Mouse (Mus musculus) megakaryocyte, adult 5-6 weeks (primary cell): Measurements from ENCODE around the gene Fam208b. TPM values are rescaled to one million over a fixed set of nuclear protein-coding genes. Genes with fewer than 3 reads are reported as not detected.

Experiments used
- ATAC-seq: 2 replicates; pipeline ENCODE4 v1.8.0; 2016; ENCODE audit warnings: mild to moderate bottlenecking, inconsistent platforms; ENCODE audit not compliant: poor library complexity, severe bottlenecking
- total RNA-seq, 2 experiments: library from RNA; stranded (forward) in 1 of 2; stranded (reverse) in 1 of 2; fragments of 153-499, 151-499 nt in 1 of 2; fragments of 221-1000, 200-1000 nt in 1 of 2; gene quantifications; 2 replicates each; pipeline versions ENCODE4 v1.2.3 to v1.2.4; 2015 to 2017

The Fam208b gene
- 27.4 and 28.6 TPM in 2 replicates for total RNA-seq (2015)
- total RNA-seq (2017), result 16.7 and 20.6 TPM in 2 replicates

DNA sequence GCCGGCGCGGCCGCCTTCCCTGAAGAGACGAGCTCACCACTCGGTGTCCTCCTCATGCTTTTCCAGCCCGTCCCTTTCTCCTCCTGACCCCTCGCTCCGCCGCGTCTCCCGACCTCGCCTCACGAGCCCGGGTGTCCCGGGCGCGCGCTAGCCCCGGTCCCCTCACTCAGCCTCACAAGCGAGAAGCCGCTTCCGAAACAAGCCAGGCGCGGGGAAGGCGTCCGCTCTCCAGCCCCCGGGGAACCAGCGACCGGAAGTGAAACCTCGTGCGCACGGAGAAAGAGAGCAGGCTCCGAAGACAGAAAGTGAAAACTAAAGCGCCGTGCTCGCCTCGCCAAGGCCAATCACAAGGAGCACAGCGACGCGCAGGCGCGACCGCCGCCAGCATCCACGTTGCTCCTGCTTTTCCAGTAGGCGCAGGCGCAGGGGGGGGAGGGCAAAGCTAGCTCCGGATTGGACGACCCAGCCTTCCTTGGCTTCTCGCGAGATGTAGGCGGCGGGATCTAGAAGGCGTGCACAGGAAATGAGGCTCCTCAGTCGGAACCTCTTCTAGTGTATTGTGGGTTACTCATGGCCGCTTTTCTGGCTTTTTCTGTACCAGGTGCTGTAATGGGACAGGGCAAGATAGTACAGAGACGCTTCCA is at the start of gene Fam208b:
Gene Fam208b (minus strand): TSS at position 314 of the 644 bp plus-strand sequence.
- peak; percentile 94 for ATAC-seq

DNA sequence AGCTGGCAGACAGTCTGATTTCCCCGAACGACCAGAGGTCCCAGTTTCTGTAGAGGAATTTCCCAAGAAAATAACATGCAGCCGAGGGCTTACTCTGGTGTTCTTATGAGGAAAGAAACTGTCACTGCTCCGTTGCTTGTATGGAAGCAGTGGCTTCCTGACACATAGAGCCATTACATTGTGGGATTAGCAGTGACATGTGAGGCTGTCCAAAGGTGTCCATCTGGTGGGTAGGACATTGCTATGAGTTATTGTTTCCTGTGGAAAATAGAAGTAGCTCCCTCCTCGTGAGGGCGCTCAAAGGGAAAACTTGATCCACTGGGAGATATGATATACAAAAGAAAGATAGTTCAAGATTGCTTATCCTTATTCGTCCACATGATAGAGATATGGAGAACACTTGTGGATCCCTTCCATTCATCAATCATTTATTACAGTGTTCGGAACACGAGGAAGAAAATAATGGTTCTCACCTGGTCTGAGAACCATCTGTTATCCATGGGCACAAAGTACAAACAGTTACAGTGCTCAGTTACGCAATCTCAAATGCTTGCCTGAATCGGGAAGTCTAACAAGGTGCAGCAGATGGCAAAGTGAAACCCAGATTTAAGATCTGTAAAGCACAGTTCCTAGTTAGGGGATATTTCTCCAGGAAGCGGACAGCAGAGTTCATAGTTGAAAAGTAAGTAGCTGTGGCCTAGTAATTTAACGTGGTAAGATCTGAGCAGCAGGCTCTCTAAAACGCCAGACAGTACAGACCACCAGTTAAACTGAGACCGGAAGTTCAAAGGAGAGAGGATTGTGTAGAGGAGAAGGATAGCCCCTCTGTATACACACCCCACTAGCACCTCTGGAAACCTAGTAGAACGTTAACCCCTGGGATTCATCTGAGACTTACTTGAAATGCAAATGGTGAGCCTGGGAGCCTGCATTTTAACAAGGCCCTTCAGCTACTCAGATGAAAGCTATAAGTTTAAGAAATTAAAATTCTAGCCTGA is 48.6 kb upstream of the Fam208b start:
- no peak for ATAC-seq

DNA sequence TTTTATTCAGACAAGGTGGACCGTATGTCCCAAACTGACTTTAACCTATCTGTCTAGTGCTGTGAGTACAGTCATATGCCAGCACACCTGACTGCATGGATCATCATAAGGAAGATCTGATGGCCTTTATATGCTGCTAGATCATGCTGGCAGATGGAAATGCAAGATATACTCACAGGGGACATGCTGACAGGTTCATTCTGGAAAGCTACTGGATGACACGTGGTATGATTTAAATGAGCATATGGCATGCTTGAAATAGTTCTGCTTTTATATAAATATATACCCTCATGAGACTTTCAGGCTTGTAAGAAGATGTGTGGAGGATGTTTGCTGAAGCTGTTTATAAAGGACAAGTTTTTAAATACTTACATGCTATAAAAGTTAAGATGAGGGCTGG is 43.5 kb upstream of the Fam208b start:
- no peak for ATAC-seq

DNA sequence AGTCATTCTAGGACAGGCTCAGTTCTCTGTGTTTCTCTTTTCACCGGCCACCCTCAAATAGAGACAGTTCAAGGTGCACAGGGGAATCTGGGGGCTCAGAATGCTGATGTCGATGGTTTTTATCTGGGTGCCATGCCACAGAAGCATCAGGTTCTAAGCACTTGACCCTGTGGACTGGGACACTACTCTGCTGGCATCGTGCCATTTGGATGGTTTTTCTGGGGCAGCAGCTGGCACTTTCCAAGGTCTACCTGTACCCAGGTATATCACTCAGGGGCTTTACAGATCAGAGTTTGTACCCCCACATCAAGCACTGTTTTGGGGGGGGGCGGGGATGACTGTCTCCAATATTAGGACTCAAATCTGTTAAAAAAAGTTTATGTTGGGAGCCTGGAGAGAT is 39.7 kb upstream of the Fam208b start:
- ATAC-seq, result no peak

DNA sequence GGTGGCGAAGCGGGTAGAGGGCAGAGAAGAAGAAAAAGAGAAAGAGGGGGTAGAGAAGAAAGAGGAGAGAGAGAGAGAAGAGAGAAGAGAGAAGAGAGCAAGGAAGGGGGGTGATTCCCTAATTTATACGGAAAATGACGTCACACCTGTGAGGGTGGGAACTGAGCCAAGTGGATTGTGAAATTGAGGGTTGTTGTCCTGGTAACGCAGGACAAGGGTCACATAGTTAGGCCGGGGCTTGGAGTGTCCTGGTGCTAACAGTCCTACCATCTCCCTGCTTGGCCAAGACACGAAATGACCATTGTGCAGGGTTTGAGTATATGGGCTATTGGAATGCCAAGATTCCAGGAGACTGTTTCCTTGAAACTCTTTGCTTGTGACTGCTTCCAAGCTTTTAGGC is 35.7 kb upstream of the Fam208b start:
- no peak for ATAC-seq

DNA sequence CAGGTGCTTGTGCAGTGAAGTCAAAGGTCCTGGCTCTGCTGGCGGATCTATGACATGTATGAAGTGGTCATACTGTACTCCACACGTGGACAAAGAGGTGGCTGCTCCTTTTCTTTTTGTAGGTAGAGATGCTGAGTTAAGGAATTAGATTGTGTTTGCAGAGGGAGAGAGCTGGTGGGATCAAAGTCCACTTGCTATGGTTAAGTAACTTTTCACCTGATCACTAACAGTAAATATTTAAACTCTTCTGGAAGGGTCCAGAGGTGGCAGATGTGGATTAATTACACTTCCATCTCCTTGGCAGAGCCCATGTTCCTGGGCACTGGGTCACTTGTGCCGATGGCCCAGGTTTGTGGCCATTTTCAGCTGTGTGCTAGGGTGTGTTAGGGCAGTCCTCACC is 35.0 kb upstream of the Fam208b start:
- ATAC-seq, result no peak

DNA sequence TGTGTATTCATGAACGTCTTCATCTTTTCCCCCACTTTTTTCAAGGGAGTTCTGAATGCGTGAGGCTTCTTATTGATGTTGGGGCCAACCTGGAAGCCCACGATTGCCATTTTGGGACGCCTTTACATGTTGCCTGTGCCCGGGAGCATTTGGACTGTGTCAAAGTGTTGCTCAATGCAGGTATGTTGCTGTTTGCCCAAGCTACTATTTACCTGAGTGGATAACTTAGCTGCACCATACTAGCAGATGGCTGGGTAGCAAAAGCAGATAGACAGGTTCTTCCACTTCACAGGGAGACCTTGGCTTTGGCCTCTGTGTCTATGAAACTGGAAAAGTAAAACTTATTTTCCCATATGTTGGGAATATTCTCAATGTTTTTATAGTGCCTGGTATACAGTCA is 34.0 kb upstream of the Fam208b start:
- no peak for ATAC-seq

DNA sequence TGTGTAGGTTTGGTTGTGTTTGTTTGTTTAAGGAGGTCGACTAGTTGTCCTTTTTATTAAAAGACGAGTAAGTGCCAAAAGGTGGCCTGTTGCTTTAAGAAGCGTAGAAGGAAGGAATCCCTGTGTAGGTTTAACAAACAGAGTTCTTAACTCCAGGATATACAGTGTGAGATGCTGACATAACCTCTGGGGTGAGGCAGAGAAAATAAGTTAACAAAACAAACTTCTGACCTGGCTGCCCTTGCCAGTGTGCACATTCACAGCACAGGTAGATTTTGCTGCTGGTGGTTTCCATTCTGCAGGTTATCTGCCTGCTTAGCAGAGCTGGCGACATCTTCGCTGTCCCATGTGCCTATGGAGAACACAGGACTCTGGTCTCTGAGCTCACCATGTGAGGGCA is 31.6 kb upstream of the Fam208b start:
- no peak for ATAC-seq

DNA sequence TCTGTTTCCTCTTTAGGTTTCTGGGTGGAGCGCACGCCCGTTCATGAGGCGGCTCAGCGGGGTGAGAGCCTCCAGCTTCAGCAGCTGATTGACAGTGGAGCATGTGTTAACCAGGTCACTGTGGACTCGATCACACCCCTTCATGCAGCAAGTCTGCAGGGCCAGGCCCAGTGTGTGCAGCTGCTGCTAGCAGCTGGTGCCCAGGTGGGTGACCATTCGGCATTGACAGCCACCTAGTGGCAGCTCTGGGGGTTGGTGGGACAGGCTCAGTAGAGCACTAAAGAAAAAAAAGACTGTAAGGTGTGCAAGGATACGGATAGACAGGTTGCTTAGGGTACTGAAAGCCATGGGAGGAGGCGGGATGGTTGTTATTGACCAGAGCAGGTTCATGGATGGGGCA is 31.1 kb upstream of the Fam208b start:
- ATAC-seq, result peak; percentile 78

DNA sequence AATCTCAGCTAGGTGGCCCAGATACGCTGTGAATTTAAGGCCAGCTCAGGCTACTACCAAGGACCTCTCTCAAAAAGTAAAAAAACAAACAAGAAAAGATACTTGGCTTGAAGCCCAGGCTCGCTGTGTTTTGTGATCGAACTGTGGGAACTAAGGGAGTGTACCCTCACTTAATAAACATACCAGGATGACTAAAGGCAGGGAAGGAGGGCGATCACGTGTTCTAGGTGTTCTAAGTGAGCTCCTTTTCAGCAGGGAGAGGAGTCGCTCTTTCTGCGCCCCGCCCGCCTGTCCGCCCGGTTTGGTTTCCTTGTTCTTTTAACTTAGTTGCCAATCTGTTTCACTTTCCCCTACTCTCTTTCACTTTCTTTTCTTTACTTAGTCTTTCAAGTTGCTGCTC is 25.9 kb upstream of the Fam208b start:
- peak; percentile 71 for ATAC-seq

DNA sequence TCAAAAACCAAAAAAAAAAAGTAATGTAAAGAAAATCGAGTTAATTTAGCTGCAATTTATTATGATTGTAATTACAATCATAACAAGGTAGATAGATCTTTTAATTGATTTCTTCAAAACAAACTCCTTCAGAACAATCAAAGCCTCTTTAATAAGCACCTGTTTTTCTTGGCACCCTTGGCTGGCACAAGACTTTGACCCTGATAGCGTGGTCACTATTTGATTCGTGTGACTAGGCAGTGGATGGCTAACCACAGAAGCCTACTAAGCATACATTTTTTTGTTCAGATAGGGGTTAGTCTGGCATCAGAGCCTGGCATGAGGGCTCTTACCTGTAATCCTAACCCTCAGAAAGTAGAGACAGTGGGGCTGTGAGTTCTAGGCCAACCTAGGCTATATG is 24.2 kb upstream of the Fam208b start:
- ATAC-seq, result no peak

DNA sequence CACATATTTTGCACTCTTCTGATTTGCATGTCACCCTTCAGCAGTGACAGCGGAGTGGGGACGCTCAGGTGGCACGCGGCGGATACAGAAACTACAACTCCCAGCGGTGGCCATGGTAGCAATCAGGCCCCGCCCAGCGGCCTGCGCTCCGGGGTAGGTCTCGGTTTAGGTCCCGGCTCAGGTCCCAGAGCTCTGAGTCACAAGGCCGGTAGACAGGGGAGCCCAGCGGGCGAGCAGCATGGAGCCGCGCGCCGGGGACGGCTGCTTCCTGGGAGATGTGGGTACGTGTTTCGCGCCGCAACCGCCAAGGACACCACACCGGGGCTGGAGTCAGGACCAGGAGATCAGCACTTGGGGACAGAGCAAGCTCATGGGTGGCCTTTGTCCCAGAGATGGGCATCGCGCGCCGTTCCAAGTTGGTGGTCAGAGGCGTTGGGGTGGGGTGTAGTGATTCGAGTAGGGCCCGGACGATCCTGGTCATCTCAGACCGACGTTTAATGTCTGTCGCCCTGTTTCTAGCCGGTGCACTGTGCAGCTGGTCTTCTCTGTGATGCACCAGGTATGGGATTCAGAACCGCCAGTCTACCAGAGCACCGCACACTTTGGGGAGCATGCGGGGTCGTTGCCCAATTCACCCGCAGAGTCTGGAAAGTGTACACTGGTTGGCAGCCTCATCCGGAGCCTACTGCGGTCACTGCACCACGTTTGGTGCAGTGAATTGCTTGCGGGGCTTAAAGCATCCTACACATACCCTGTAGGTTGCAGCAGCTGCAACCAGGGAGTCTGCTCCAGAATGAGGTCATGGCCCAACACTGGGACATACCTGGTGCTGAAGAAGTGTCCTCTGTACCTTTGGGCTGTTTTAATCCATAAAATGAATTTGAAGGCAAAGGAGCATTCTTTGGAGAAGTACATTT is 23.2 kb upstream of the Fam208b start, which contains the start of gene Asb13:
Gene Asb13 (plus strand): TSS at position 138 of the 917 bp plus-strand sequence.
- ATAC-seq, result peak; percentile 97

DNA sequence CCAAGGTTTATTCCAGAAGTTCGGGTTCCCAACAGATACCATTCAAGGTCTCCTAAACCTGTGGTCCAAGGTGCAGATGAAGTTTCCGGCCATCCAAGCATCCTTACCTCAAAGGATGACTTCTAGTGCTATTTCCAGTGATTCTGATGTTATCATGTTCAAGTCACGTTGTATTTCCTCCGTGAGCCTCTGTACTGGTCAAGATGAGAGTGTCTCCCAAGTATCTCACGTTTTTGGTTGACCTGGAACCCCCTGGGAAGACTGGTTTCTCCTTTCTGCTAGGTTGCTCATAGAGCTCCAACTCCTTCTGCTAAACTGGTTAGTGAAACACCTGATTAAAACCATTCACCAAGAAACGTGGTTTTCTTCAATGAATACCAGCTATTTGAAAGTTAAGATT is 22.2 kb upstream of the Fam208b start:
- ATAC-seq, result no peak

DNA sequence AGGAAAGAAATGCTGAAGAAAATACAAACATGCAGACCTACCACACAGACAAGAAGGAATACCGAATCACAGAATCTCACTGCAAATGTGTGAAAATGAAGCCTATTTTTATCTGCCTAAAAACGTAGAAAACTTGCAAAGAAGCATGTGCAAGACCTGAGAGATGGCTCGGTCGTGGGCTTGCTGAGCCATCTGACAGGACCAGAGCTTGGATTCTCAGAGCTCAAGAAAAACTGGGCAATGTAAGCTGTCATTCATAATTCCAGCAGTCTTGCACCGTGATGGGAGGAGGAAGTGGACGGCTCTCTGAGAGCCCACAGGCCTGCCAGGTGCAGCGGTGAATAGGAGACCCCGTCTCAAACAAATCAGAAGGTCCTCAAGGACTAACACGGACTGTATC is 21.6 kb upstream of the Fam208b start:
- ATAC-seq, result no peak

DNA sequence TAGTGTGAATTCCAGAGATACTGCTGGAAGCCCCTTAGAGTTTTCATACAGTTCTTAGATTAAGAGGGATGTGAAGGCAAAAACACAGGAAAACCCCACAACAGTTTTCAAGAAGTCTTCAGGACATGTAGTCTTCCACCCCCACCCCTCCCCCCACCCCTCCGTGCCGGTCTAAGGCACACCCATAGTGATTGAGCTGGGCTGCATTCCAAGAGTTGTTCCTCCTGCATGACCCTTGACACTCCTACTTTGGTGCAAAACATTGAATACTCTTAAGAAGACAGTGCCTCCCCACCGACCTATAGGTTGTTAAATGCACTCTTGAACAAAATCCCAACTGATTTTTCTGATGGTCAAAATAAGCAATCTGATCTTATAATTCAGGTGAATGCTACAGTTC is 17.2 kb upstream of the Fam208b start:
- ATAC-seq, result no peak

DNA sequence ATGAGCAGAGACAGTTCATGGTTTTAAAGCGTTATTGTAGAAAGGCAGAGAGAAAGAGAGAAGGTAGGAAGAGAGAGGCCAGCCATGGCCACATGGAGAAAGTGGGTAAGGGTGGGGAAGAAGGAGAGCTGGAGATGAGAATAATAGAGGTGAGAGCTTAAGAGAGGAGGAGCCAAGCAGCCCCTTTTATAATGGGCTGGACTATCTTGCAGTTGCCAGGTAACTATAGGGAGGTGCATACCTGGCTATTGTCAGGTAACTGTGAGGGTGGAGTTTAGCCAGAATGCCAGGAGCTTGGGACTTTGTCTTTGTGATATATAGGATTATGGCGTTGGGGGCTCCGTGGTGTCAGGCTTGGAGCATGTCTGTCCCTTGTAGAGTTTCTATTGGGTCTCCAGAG is 16.2 kb upstream of the Fam208b start:
- ATAC-seq, result no peak

DNA sequence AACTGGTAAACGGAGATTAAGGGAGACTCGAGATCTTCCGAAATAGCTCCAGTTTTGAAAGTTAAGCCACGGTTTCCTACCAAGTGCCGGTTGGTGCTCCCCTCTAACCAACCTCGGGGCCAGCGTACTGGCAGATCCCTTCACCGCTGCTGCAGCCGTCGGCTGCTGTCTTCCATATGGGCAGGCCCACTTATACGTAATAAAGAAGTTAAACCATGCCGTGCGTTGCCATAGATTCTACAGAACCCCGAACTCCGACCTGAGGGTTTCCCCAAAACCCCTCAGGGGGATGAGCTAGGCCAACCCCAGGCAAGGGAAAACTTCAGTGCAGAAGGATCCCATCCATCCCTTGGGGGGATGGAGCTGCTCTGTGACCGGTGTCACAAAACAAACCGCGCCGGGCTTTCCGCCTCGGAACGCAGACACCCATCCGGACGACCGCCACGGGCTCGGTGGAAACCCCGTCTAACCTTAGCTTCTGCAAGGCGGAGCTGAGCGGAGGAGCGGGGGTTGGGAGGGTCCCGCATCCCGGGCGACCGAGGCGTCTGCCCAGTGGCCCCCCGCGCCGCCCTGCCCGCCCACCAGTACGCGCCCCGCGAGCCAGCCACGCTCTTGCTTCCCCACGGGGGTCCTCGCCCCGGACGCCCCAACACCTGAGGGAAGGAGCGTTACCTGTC is 652 bp downstream of the Fam208b start:
- ATAC-seq, result peak; percentile 31

DNA sequence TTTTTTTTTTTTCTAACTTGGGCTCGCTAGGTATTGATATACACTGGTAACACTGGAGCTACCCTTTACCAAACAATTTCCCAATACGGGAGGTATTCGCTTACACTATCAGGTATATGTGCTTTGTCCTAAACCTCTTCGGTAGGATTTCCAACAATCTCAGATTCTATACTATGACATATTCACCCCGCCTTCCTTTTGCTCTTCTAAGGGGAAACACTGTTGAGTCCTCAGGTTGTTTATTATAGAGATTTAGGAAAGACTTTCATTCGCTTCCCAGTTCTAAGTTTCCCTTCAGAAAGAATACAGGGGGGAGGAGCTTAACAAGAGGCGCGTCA is 1.2 kb downstream of the Fam208b start:
- peak; percentile 38 for ATAC-seq

DNA sequence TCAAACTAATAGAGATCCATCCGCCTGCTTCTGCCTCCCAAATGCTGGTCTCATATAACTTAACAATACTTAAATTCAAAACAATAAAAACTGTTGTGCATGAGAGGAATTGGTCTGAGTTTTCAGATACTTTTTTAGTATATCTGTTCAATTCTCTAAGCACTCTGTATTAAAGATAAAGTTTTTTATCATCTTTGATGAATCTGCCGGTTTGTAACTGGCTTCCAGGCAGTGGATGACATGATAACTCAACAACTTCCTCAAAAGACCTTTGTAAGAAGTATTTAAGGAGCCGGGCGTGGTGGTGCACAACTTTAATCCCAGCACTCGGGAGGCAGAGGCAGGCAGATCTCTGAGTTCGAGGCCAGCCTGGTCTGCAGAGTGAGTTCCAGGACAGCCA is 14.7 kb downstream of the Fam208b start:
- ATAC-seq, result no peak

DNA sequence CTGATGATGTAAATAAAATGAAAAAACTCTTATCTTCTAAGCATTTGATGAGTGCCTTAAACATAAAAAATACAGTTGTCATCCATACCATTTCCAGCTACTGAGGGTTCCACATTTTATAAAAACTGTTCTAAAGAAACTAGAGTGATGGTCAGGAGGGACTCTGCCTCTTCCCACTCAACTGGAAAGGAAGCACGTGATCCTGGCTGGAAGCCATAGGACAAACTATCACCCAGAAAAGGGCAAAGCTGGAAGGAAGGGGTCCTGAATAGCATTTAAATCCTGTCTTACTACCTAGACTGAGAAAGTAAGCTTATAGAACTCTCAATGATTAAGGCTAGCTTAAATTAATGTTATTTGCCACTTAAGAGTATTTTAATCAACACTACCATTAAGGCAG is 16.6 kb downstream of the Fam208b start:
- no peak for ATAC-seq

DNA sequence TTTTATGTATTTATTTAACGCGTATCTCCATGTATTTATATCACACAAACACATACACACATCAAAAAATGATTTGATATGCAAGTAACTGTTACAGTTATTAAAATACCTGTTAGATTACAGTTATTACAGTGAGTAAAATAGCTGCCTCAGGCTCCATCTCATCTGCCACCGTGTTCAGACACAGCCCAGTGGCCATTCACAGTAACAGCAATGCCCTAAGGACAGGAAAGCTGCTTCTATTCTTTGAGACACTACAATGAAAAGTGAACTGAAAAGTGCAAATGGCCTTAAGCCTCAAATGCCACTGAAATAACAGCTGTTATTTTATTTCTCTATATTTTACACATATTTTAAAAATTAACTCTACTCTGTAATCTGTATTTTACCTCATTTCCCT is 20.1 kb downstream of the Fam208b start:
- ATAC-seq, result no peak
